Mouse (Mus musculus) left cerebral cortex, adult 2 months (tissue): ENCODE results near the gene Ncam2. TPM values are rescaled to one million over a fixed set of nuclear protein-coding genes. Genes with fewer than 3 reads are reported as not detected.

Experiments
- DNase-seq, 2 experiments: peaks; one replicate each; pipeline ENCODE4 v3.0.0; 2021 to 2022; ENCODE audit warnings: low spot score in 2 of 2, mixed read lengths in 1 of 2; ENCODE audit errors: extremely low spot score in 1 of 2
- H3K27ac ChIP-seq: fragments of 200-600 bp; 2 replicates; pipeline ENCODE4 v1.8.1; 2022
- H3K4me3 ChIP-seq: fragments of 200-600 bp; 2 replicates; pipeline ENCODE4 v1.8.1; 2022
- CTCF ChIP-seq: fragments of 200-600 bp; IDR thresholded peaks from 2 replicates; pipeline ENCODE4 v1.8.1; 2022; ENCODE audit warnings: antibody characterized with exemption, mild to moderate bottlenecking, moderate library complexity
- intact Hi-C: fragments of 180-260 bp; cut with DNase I; formaldehyde crosslinking; loops from one replicate; pipeline ENCODE4 v1.15.1; 2025
- long read RNA-seq, 2 experiments: library from polyadenylated mRNA; stranded (forward); transcript quantifications; one replicate each; pipeline ENCODE4 v2.0.0; 2021; ENCODE audit warnings: borderline mapping rate in 2 of 2
- total RNA-seq, 2 experiments: library from RNA; stranded (reverse); gene quantifications; 2 replicates each; pipeline ENCODE4 v1.2.3; 2021

The Ncam2 gene
- total RNA-seq: 10 to 100 TPM; 77.3 to 81.7 TPM
- long read RNA-seq, experiment 1, partial matches to known transcripts: 6 of 8 reads
- long read RNA-seq, experiment 1, other reads (novel, unspliced or antisense): 2 of 8 reads
- long read RNA-seq, experiment 2, partial matches to known transcripts: 8 of 13 reads
- long read RNA-seq, experiment 2, other reads (novel, unspliced or antisense): 5 of 13 reads

GRCm38 (mm10) chr16:81200201-81201071 lies at the start of gene Ncam2:
Ncam2 (plus strand) TSS chr16:81200697.
- TF ChIP-seq CTCF: no peak
- Histone ChIP-seq H3K27ac (peak within 1 kb of the TSS; percentile 89), H3K4me3 (peak within 1 kb of the TSS; percentile 67)
- intact Hi-C loops: loop anchor here (5.0 to 10.0 kb wide), 4 partner anchors 262 to 1734 kb away; no protein-coding TSS in a partner anchor
- DNase-seq: peak; percentile 76 to 78

- DNase-seq: no peak
- intact Hi-C loops: loop anchor here (10.0 kb wide), 1 partner anchor 446 kb away; no protein-coding TSS in a partner anchor
- TF ChIP-seq CTCF: no peak
- Histone ChIP-seq H3K4me3 (no peak overlapping the region), H3K27ac (no peak overlapping the region)
These were observed 29.7 kb upstream of the Ncam2 start for GRCm38 (mm10) chr16:81170828-81171227.

- intact Hi-C loops: loop anchor here (5.0 to 10.0 kb wide), 3 partner anchors 451 to 1273 kb away; no protein-coding TSS in a partner anchor
These were observed 25.1 kb upstream of the Ncam2 start for GRCm38 (mm10) chr16:81175302-81175943.

GRCm38 (mm10) chr16:81179801-81180200 lies 20.7 kb upstream of the Ncam2 start:
- intact Hi-C loops: loop anchor here (5.0 to 10.0 kb wide), 3 partner anchors 455 to 1278 kb away; no protein-coding TSS in a partner anchor
- H3K4me3 ChIP-seq: no peak overlapping the region
- no peak for TF ChIP-seq CTCF
- no peak for DNase-seq
- H3K27ac ChIP-seq: no peak overlapping the region

More at GRCm38 (mm10) chr16:81175302-81175943, 25.1 kb upstream of the Ncam2 start:
- TF ChIP-seq CTCF: peak; percentile 67
- peak; percentile 51 to 62 for DNase-seq
- Histone ChIP-seq H3K27ac (no peak overlapping the region), H3K4me3 (no peak overlapping the region)

- TF ChIP-seq CTCF: no peak
- no peak overlapping the region for H3K27ac ChIP-seq
- DNase-seq: no peak
- intact Hi-C loops: no loop called here
- 0 out of 2 replicates have a peak overlapping the region, but pooled peaks have one; percentile 5 for H3K4me3 ChIP-seq
These were observed 12.8 kb upstream of the Ncam2 start for GRCm38 (mm10) chr16:81187579-81188179.

- H3K4me3 ChIP-seq: no peak overlapping the region
- no peak for TF ChIP-seq CTCF
- no peak for DNase-seq
- intact Hi-C loops: no loop called here
- no peak overlapping the region for H3K27ac ChIP-seq
These were observed 8.9 kb upstream of the Ncam2 start for GRCm38 (mm10) chr16:81191621-81192020.

- no peak overlapping the region for H3K27ac ChIP-seq
- intact Hi-C loops: no loop called here
- no peak for DNase-seq
- TF ChIP-seq CTCF: no peak
- no peak overlapping the region for H3K4me3 ChIP-seq
These were observed 7.9 kb upstream of the Ncam2 start for GRCm38 (mm10) chr16:81192607-81193006.

GRCm38 (mm10) chr16:81199467-81199866 lies 1.0 kb upstream of the Ncam2 start:
- TF ChIP-seq CTCF: no peak
- Histone ChIP-seq H3K27ac (no peak overlapping the region), H3K4me3 (no peak overlapping the region)
- no peak for DNase-seq
- intact Hi-C loops: no loop called here

GRCm38 (mm10) chr16:81201471-81201870 lies 974 bp downstream of the Ncam2 start:
- no peak for TF ChIP-seq CTCF
- Histone ChIP-seq H3K4me3 (peak overlapping the region; percentile 67), H3K27ac (peak overlapping the region; percentile 89)
- no peak for DNase-seq
- intact Hi-C loops: loop anchor here (5.0 to 10.0 kb wide), 4 partner anchors 261 to 1733 kb away; no protein-coding TSS in a partner anchor

GRCm38 (mm10) chr16:81201992-81202391 lies 1.5 kb downstream of the Ncam2 start:
- Histone ChIP-seq H3K4me3 (peak overlapping the region; percentile 67), H3K27ac (peak overlapping the region; percentile 89)
- TF ChIP-seq CTCF: peak; percentile 94
- DNase-seq: peak; percentile 79 to 80
- intact Hi-C loops: loop anchor here (1.0 to 10.0 kb wide), 6 partner anchors 82 to 1733 kb away; no protein-coding TSS in a partner anchor

GRCm38 (mm10) chr16:81202721-81203161 lies 2.2 kb downstream of the Ncam2 start:
- TF ChIP-seq CTCF: no peak; the same call in none of the 2 replicates
- H3K27ac ChIP-seq: peak overlapping the region; percentile 89
- peak overlapping the region; percentile 67 for H3K4me3 ChIP-seq
- peak in 1 of 2 experiments; percentile 23 for DNase-seq
- intact Hi-C loops: loop anchor here (1.0 to 10.0 kb wide), 6 partner anchors 82 to 1732 kb away; no protein-coding TSS in a partner anchor
